In genomic region chr15:101246231-101247154, GRCm38 (mm10) we compare ENCODE assay signal across 8 mouse cellular contexts. TPM values are rescaled to one million over a fixed set of nuclear protein-coding genes. Genes with fewer than 3 reads are reported as not detected.
DNase-seq lines count a peak whose midpoint lies in the region; ATAC-seq and TF ChIP-seq lines count a peak whose summit lies in the region.

No protein-coding gene starts in this region.

- WGBS in heart, embryonic 11.5 days (ENCODE audit: insufficient replicate concordance), result 2% methylated on average over 56 of the region's 56 CpGs
- WGBS in kidney, embryonic 16.5 days, result under 1% methylated on average over 55 of the region's 56 CpGs
- under 1% methylated on average over 56 of the region's 56 CpGs for WGBS in liver, adult 2 months

- peak; percentile 97 for ATAC-seq in heart, embryonic 11.5 days (replicated peaks; ENCODE audit: insufficient number of reproducible peaks, low FRiP score, low TSS enrichment)
- peak; percentile 98 for ATAC-seq in kidney, embryonic 16.5 days (ENCODE audit: low FRiP score, low TSS enrichment)

- H3K4me1 ChIP-seq in erythroblast, embryonic 14.5 days (ENCODE audit: control insufficient read depth), result peaks cover 15% of the 10 kb centered on the region
- peaks cover 27% of the 10 kb centered on the region for H3K4me1 ChIP-seq in heart, embryonic 11.5 days (ENCODE audit: control insufficient read depth, insufficient read depth, low read length)
- peaks cover 16% of the 10 kb centered on the region for H3K4me1 ChIP-seq in kidney, embryonic 16.5 days (ENCODE audit: insufficient read depth, low read length)
- peaks cover 8% of the 10 kb centered on the region for H3K4me1 ChIP-seq in liver, adult 2 months (ENCODE audit: control insufficient read depth, insufficient read depth, low read length)

- H3K27me3 ChIP-seq in erythroblast, embryonic 14.5 days (ENCODE audit: control insufficient read depth), result peaks cover 5% of the 10 kb centered on the region
- no peaks in the 10 kb centered on the region for H3K27me3 ChIP-seq in heart, embryonic 11.5 days (ENCODE audit: control insufficient read depth, insufficient read depth, low read length)
- H3K27me3 ChIP-seq in kidney, embryonic 16.5 days (ENCODE audit: insufficient read depth, low read length), result no peaks in the 10 kb centered on the region
- no peaks in the 10 kb centered on the region for H3K27me3 ChIP-seq in liver, adult 2 months (ENCODE audit: control insufficient read depth, insufficient read depth, low read length)
- H3K27me3 ChIP-seq in myocyte (ENCODE audit: control insufficient read depth, insufficient read depth, insufficient read length), result no peaks in the 10 kb centered on the region
- no peaks in the 10 kb centered on the region for H3K27me3 ChIP-seq in splenic B cell, adult 2 months (ENCODE audit: control insufficient read depth, insufficient read depth, low read length, poor library complexity, severe bottlenecking)

- H3K79me2 ChIP-seq in liver, adult 2 months (ENCODE audit: control insufficient read depth, insufficient read depth, low read length), result no peaks in the 10 kb centered on the region
- no peaks in the 10 kb centered on the region for H3K79me2 ChIP-seq in myocyte (ENCODE audit: control insufficient read depth, insufficient read depth)

- TF ChIP-seq POLR2A in brain, embryonic 14.5 days (IDR thresholded peaks at IDR 0.05; ENCODE audit: borderline replicate concordance, extremely low read depth, insufficient read depth, insufficient read length, poor library complexity, severe bottlenecking), result peak; percentile 87
- TF ChIP-seq POLR2A in liver, adult 2 months (IDR thresholded peaks at IDR 0.05; ENCODE audit: extremely low read depth, insufficient read depth, low read length), result peak; percentile 54; the same call in 1 of the 2 replicates
- TF ChIP-seq POLR2A in myocyte (IDR thresholded peaks at IDR 0.05; ENCODE audit: insufficient read length, low read depth), result peak; percentile 89

- peak overlapping the region; percentile 75 for H3K9ac ChIP-seq in heart, embryonic 11.5 days (ENCODE audit: low read depth, low read length)
- H3K9ac ChIP-seq in kidney, embryonic 16.5 days (replicated peaks; ENCODE audit: low read length), result peak overlapping the region; percentile 66
- H3K9ac ChIP-seq in liver, adult 2 months (ENCODE audit: low read depth, low read length), result peak overlapping the region; percentile 75

- H3K36me3 ChIP-seq in erythroblast, embryonic 14.5 days (ENCODE audit: control insufficient read depth), result no peaks in the 10 kb centered on the region
- no peaks in the 10 kb centered on the region for H3K36me3 ChIP-seq in heart, embryonic 11.5 days (ENCODE audit: control insufficient read depth, insufficient read depth, low read length)
- no peaks in the 10 kb centered on the region for H3K36me3 ChIP-seq in kidney, embryonic 16.5 days (ENCODE audit: insufficient read depth, low read length)
- no peaks in the 10 kb centered on the region for H3K36me3 ChIP-seq in liver, adult 2 months (ENCODE audit: control insufficient read depth, insufficient read depth, low read length)
- H3K36me3 ChIP-seq in myocyte (ENCODE audit: control insufficient read depth, insufficient read depth), result no peaks in the 10 kb centered on the region
- no peaks in the 10 kb centered on the region for H3K36me3 ChIP-seq in splenic B cell, adult 2 months (ENCODE audit: control insufficient read depth, insufficient read depth, low read length, poor library complexity, severe bottlenecking)

- peak overlapping the region; percentile 89 for H3K27ac ChIP-seq in heart, embryonic 11.5 days (ENCODE audit: low read depth, low read length)
- peak overlapping the region; percentile 81 for H3K27ac ChIP-seq in kidney, embryonic 16.5 days (ENCODE audit: low read length)
- H3K27ac ChIP-seq in liver, adult 2 months (replicated peaks; ENCODE audit: insufficient read depth, low read depth, low read length), result peak overlapping the region; percentile 95

- H3K4me2 ChIP-seq in heart, embryonic 11.5 days, result peak overlapping the region; percentile 68
- H3K4me2 ChIP-seq in kidney, embryonic 16.5 days (replicated peaks; ENCODE audit: low read depth, low read length), result peak overlapping the region; percentile 59
- peak overlapping the region; percentile 85 for H3K4me2 ChIP-seq in myocyte (ENCODE audit: low read depth)

- H3K4me3 ChIP-seq in erythroblast, embryonic 14.5 days (replicated peaks), result peak overlapping the region; percentile 46
- H3K4me3 ChIP-seq in heart, embryonic 11.5 days (ENCODE audit: low read depth, low read length), result peak overlapping the region; percentile 34
- H3K4me3 ChIP-seq in kidney, embryonic 16.5 days (ENCODE audit: low read length), result peak overlapping the region; percentile 45
- H3K4me3 ChIP-seq in liver, adult 2 months (ENCODE audit: insufficient read depth, low read depth, low read length), result peak overlapping the region; percentile 49
- H3K4me3 ChIP-seq in myocyte, result peak overlapping the region; percentile 34

- no peaks in the 10 kb centered on the region for H3K9me3 ChIP-seq in erythroblast, embryonic 14.5 days (ENCODE audit: control insufficient read depth, low read length)
- H3K9me3 ChIP-seq in heart, embryonic 11.5 days (replicated peaks; ENCODE audit: control insufficient read depth, low read length), result no peaks in the 10 kb centered on the region
- no peaks in the 10 kb centered on the region for H3K9me3 ChIP-seq in kidney, embryonic 16.5 days (ENCODE audit: low read length)

- H3ac ChIP-seq in myocyte (ENCODE audit: control insufficient read depth, insufficient read length), result peak overlapping the region; percentile 44

- peak; percentile 96 to 97 for DNase-seq in B cell, adult 2 months
- DNase-seq in brain, embryonic 14.5 days (ENCODE audit: low read depth), result peak; percentile 99
- DNase-seq in liver, adult 2 months (ENCODE audit: extremely low read depth, low read depth, low spot score), result peak; percentile 96
- peak; percentile 99 for DNase-seq in splenic B cell, adult 2 months (ENCODE audit: low read depth, low spot score)

- TF ChIP-seq CTCF in brain, embryonic 14.5 days (IDR thresholded peaks at IDR 0.05; ENCODE audit: borderline replicate concordance, extremely low read depth, insufficient read depth, insufficient read length), result peak; percentile 12; the same call in 1 of the 2 replicates
- peak; percentile 14; the same call in 1 of the 2 replicates for TF ChIP-seq CTCF in liver, adult 2 months (IDR thresholded peaks at IDR 0.05; ENCODE audit: low read depth, low read length)

TF ChIP-seq in myocyte, 11 proteins besides CTCF, POLR2A, EP300 and RAD21:
- TF ChIP-seq E2F4 (IDR thresholded peaks at IDR 0.05; ENCODE audit: insufficient read depth) (peak; percentile 49), MYOD1 (IDR thresholded peaks at IDR 0.05; ENCODE audit: control insufficient read depth in 1 of 3, insufficient read length in 2 of 3, low read depth in 2 of 3) (peak in 1 of 3 experiments; percentile 51), TCF12 (IDR thresholded peaks at IDR 0.05; ENCODE audit: insufficient read depth, poor library complexity, severe bottlenecking) (no peak), CEBPB (IDR thresholded peaks at IDR 0.05; ENCODE audit: insufficient read depth, poor library complexity, severe bottlenecking) (no peak; the same call in 1 of the 2 replicates), USF1 (IDR thresholded peaks at IDR 0.05; ENCODE audit: low read depth) (no peak), TCF3 (IDR thresholded peaks at IDR 0.05; ENCODE audit: insufficient read length, low read depth) (peak; percentile 43), POLR2AphosphoS2 (IDR thresholded peaks at IDR 0.05; ENCODE audit: insufficient read length, low read depth) (peak; percentile 95), MAX (IDR thresholded peaks at IDR 0.05; ENCODE audit: low read depth) (no peak), MYOG (IDR thresholded peaks at IDR 0.05; ENCODE audit: control insufficient read depth in 1 of 3, insufficient read depth in 1 of 3, insufficient read length in 2 of 3, low read depth in 2 of 3) (peak in 2 of 3 experiments; percentile 48 to 51), SRF (IDR thresholded peaks at IDR 0.05; ENCODE audit: control insufficient read depth, insufficient read length, low read depth) (peak; percentile 71), REST (IDR thresholded peaks at IDR 0.05; ENCODE audit: insufficient read depth, insufficient read length) (peak; percentile 16)

RNA-seq across cellular contexts. Expression of gene Nr4a1, which starts 7.6 kb away (rescaled TPM):
- 5.4 and 10.5 TPM in 2 replicates for polyA plus RNA-seq in brain, embryonic 14.5 days (2012; rRNA removed)
- 0.14 and 0.16 TPM in 2 replicates for polyA plus RNA-seq in erythroblast, embryonic 14.5 days (2012)
- polyA plus RNA-seq in heart, embryonic 11.5 days (2014; fragmentation: Nextera tagmentation; extraction: Ambion mirVana), result 7.5 and 8.1 TPM in 2 replicates
- polyA plus RNA-seq in kidney, embryonic 16.5 days (2015; fragmentation: Nextera tagmentation; extraction: Ambion mirVana), result 10.8 and 11.9 TPM in 2 replicates
- total RNA-seq in liver, adult 2 months (2014; rRNA removed), result 0.18 and 0.60 TPM in 2 replicates
- polyA plus RNA-seq in liver, adult 2 months (2012; rRNA removed), result 0.70 and 0.89 TPM in 2 replicates
- polyA plus RNA-seq in myocyte (2012; fragmentation: generic; extraction: Trizol), result 15.3 TPM

RNA-seq across cellular contexts. Expression of gene Grasp, which starts 22.5 kb away (rescaled TPM):
- polyA plus RNA-seq in brain, embryonic 14.5 days (2012; rRNA removed), result 4.9 and 6.5 TPM in 2 replicates
- 0.05 TPM in 1 of 2 replicates, not detected in the other for polyA plus RNA-seq in erythroblast, embryonic 14.5 days (2012)
- 4.1 TPM in 2 replicates for polyA plus RNA-seq in heart, embryonic 11.5 days (2014; fragmentation: Nextera tagmentation; extraction: Ambion mirVana)
- 3.2 and 3.4 TPM in 2 replicates for polyA plus RNA-seq in kidney, embryonic 16.5 days (2015; fragmentation: Nextera tagmentation; extraction: Ambion mirVana)
- total RNA-seq in liver, adult 2 months (2014; rRNA removed), result 0.92 and 1.5 TPM in 2 replicates
- polyA plus RNA-seq in liver, adult 2 months (2012; rRNA removed), result 1.2 and 1.5 TPM in 2 replicates
- 11.0 TPM for polyA plus RNA-seq in myocyte (2012; fragmentation: generic; extraction: Trizol)

RNA-seq across cellular contexts. Expression of gene Atg101, which starts 37.6 kb away (rescaled TPM):
- polyA plus RNA-seq in brain, embryonic 14.5 days (2012; rRNA removed), result 58.9 and 75.1 TPM in 2 replicates
- 2.8 and 3.0 TPM in 2 replicates for polyA plus RNA-seq in erythroblast, embryonic 14.5 days (2012)
- 49.4 and 50.1 TPM in 2 replicates for polyA plus RNA-seq in heart, embryonic 11.5 days (2014; fragmentation: Nextera tagmentation; extraction: Ambion mirVana)
- 78.2 and 87.0 TPM in 2 replicates for polyA plus RNA-seq in kidney, embryonic 16.5 days (2015; fragmentation: Nextera tagmentation; extraction: Ambion mirVana)
- total RNA-seq in liver, adult 2 months (2014; rRNA removed), result 55.3 and 63.2 TPM in 2 replicates
- 89.3 and 94.5 TPM in 2 replicates for polyA plus RNA-seq in liver, adult 2 months (2012; rRNA removed)
- 110 TPM for polyA plus RNA-seq in myocyte (2012; fragmentation: generic; extraction: Trizol)

RNA-seq across cellular contexts. Expression of gene 6030408B16Rik, which starts 46.5 kb away (rescaled TPM):
- 0.41 and 0.42 TPM in 2 replicates for polyA plus RNA-seq in brain, embryonic 14.5 days (2012; rRNA removed)
- polyA plus RNA-seq in erythroblast, embryonic 14.5 days (2012), result not detected in 2 replicates
- polyA plus RNA-seq in heart, embryonic 11.5 days (2014; fragmentation: Nextera tagmentation; extraction: Ambion mirVana), result 1.3 and 2.2 TPM in 2 replicates
- polyA plus RNA-seq in kidney, embryonic 16.5 days (2015; fragmentation: Nextera tagmentation; extraction: Ambion mirVana), result 23.2 and 23.9 TPM in 2 replicates
- total RNA-seq in liver, adult 2 months (2014; rRNA removed), result not detected in 2 replicates
- 0.10 TPM in 1 of 2 replicates, not detected in the other for polyA plus RNA-seq in liver, adult 2 months (2012; rRNA removed)
- 0.16 TPM for polyA plus RNA-seq in myocyte (2012; fragmentation: generic; extraction: Trizol)

Comparison
In these comparisons a context has a peak if more than half of its experiments do, and no peak if none do; other contexts are left out.
1. Peak in every context shown above with its lines: DNase-seq, ATAC-seq, H3K4me3 ChIP-seq and H3K27ac ChIP-seq.
2. RNA of gene Atg101, which starts 37.6 kb away (polyA plus RNA-seq): 110 TPM in myocyte (single experiment), 89.3 to 94.5 TPM in liver, adult 2 months, 78.2 to 87.0 TPM in kidney, embryonic 16.5 days, 58.9 to 75.1 TPM in brain, embryonic 14.5 days and 49.4 to 50.1 TPM in heart, embryonic 11.5 days; 2.8 to 3.0 TPM in erythroblast, embryonic 14.5 days; every median in the first group is over 10 times any median in the second.